Mouse (Mus musculus) A20 (cell line): ENCODE results near the gene Hephl1.
A peak's percentile ranks its signal among the peaks of the same experiment; 100 is the strongest.

Experiments used
- DNase-seq: peaks from one replicate; pipeline ENCODE4 v3.0.0-alpha.2; 2011; ENCODE audit warnings: low read depth, low spot score

Gene Hephl1

DNA sequence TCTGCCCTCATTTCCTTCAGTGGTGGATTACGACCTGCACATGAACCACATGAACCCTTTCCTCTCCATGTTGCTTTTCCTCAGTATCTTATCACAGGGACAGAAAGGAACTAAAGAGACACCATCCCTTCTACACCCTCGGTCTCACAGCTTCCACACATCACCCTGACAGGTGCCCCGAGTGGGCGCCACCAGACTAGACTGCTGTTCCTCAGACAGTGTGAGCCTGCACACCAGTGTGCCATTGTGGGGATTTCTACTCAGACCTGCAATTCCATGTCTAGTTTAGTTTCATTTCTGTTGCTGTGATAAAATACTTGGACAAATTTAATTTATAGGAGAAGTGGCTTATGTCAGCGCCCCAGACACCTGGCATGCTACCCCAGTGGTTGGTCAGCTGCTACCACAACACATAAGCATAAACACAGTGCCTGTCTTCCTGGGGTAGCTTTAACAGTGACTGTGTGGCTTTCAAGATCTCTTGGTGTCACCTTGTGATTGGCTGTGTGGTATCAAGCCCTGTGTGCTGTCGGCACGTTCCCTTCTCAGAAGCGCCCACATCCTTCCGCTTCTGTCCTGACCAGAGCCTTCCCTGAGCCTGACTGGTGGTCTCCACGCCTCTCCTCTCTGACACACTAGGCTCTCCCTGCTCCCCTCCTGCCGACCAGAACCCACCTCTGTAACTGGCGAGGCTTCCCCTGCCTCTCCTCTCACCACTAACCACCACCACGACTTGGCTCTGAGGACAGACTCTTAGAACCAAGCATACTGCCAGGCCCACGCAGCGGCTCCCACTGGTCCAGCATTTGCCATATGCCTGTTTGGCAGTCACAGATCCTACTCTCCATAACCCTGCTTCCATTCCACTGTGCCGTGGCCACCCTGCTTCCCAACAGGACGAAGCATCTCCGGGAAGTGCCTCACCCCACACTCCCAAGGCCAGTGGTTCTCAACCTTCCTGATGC, 93.8 kb downstream of the Hephl1 start:
- DNase-seq, result no peak

DNA sequence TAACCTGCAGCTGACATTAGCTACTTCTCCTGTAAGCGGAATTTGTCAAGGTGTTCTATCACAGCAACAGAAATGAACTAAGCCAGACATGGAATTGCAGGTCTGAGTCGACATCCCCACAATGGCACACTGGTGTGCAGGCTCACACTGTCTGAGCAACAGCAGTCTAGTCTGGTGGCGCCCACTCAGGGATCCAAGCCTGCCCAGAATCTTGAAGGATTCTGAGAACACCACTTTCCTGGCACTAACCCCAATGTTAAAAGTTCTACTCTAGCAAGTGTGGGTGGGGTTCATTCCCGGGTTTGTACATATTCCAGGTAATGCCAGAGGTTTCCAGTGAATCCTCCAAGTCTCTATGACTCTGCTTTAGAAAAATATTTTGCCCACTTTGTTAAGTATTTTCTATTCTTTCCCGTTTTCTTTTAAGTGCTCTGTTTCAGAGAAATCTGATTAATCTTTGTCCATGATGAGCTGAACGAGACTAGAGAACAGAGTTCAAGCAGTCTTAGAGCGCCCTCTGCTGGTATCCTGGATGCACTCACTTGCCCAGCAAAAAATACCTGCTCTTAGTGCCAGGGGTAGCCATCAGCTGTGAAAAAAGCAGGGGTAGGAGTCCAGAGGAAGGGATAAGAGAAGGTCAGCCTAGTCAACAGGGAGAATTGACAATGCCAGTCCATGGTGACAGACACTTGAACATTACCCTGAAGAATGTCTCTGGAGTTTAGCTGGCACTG, 96.5 kb downstream of the Hephl1 start:
- DNase-seq, result peak; percentile 71

DNA sequence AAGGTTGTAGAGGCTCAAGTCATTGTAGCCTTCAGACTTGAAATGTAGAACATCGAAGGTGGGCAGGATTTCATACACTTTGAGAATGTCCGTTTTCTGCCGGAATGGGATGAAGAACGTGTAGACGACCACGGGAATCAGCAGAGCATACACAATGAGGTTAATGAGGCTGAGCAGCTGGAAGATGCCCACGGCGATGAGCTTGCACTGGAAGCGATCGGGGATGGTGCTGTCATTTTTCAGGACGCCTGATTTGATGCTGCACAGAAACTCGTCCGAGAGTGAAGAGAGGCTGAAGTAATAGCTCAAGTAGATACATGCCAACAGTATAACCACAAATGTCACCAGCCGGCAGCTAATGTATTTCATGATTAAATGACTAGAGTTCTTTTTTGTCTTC, 104.3 kb downstream of the Hephl1 start:
- no peak for DNase-seq

DNA sequence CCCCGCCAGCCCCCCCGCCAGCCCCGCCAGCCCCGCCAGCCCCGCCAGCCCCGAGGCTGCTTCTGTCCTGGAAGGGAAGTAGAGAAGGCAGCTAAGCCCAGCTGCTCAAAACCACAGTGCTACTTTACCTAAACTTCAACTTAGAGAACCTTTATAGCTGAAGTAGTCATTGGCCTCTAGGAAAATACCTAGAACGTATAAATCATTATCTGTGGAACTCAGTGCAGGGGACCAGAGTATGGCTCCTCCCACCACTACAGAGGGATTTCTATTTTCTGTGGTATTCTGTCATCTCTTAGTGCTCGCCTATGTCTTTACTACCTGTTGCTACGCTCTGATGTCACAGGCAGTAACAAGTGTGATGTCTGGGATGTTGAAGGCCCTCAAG, 107.6 kb downstream of the Hephl1 start:
- no peak for DNase-seq

DNA sequence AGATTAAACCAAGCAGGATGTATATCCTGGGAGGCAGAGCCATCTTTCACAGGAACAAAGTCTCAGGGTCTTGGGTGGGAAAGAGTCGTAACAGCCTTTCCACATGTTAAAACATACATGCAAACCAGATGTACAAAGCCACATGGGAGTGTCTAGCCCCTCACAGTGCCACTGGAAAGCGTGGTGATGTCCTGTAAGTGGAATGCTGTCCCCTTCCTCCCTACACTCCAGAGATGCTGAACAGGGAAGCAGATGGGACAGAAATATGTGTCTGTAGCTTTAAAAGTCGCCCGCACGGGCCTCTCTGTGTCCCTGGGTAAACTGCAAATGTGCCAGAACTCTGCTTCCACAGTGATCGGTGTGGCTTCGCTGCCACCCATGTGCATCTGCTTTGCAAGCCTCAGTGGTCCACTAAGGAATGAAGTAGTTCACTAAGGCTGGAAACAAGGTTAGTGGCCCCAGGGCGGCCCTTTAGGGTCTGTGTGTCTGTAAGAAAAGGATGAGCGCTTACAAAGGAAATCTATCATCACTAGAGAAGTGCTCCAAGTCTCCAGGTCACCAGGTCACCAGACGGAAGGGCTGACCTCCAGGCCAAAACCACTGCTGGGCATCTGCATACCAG, 108.1 kb downstream of the Hephl1 start:
- DNase-seq, result no peak

DNA sequence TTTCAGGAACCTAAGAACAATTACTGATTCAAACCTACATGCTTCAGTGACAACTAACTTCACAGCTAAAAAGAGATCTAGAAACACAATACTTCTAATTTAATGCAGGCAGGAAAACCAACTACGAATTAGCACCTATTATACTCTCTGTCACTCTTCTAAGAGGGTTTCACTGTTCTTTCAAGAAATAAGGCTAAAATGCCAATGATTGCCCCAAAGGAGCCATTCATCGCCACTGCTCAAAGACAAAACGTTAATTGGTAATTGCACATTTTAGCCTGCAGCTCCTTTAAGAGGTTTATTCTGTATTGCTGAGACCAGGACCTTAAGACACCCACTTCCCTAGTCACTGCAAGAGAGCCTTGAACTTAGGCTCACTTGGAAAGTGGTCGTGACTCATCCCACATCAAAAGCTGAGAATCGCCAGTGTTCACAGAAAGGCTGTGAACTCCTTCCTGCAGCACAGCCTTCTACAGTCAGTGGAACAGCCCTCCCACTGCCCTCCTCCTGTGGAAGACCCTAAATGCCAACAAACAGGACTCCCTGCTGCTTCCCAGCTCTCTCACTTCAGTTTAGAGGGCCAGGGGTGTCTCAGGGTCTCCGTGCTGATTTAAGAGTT, 108.8 kb downstream of the Hephl1 start:
- no peak for DNase-seq
